Mouse (Mus musculus): ENCODE measurements around the gene Il9. TPM values are rescaled to one million over a fixed set of nuclear protein-coding genes. Genes with fewer than 3 reads are reported as not detected.
A peak's percentile ranks its signal among the peaks of the same experiment; 100 is the strongest.

The Il9 gene
- polyA plus RNA-seq, 1 experiment from 2014 or later: not detected

DNA sequence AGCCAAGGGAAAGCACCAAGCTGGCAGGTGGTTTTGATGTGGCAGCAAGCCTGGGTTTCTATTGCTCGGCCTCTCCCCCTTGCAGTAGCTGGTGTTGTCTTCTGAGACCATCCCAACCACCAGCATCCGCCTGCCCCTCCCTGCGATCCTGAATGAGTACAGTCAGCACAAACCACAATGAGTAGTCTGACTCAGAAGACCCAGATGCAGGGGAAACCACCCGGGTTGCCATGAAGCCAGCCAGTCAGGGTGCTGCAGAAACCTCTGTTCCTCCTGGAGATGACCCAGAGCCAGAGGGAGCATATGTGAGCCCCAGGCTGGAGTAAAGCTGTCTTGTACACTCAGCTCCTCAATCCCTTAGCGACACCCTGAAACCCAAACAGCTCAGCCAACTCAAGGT lies 5.3 kb downstream of the Il9 start:
- Histone ChIP-seq H3K9me3 (ENCODE audit: control insufficient read depth, low read length) (no peaks in the 10 kb centered on the region), H3K9ac (no peak overlapping the region), H3K27ac (no peak overlapping the region), H3K4me1 (replicated peaks; ENCODE audit: control insufficient read depth, insufficient read depth, low read length) (no peaks in the 10 kb centered on the region), H3K36me3 (replicated peaks; ENCODE audit: control insufficient read depth, insufficient read depth) (no peaks in the 10 kb centered on the region), H3K4me3 (replicated peaks; ENCODE audit: low read length) (no peak overlapping the region), H3K4me2 (replicated peaks) (no peak overlapping the region), H3K27me3 (ENCODE audit: control insufficient read depth, insufficient read depth, low read length) (no peaks in the 10 kb centered on the region)
- no peak for DNase-seq (ENCODE audit: low spot score)
- no peak for ATAC-seq (ENCODE audit: low FRiP score)
- 80% methylated on average over 5 of the region's 5 CpGs for WGBS

DNA sequence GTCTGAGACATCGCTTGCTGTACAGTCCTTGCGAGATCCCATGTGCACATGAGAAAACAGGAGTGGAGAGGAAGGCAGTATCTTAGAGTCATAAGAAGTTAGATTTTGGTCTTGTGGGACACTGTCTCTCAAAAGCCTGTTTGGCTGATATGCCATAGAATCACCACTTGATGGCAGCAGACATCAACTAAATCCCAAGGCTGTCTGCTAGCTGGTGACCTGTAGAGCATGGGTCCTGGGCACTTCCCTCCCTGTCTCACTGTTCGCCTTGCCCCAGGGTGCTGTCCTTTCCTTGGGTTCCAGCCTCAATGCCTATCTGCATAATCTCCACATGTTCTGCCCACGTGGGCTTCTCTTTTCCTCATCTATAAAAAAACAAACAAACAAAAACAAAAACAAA lies 6.7 kb downstream of the Il9 start:
- Histone ChIP-seq H3K9me3 (ENCODE audit: control insufficient read depth, low read length) (no peaks in the 10 kb centered on the region), H3K4me2 (replicated peaks) (0 out of 2 replicates have a peak overlapping the region, but pooled peaks have one; percentile 15), H3K27me3 (ENCODE audit: control insufficient read depth, insufficient read depth, low read length) (no peaks in the 10 kb centered on the region), H3K4me1 (replicated peaks; ENCODE audit: control insufficient read depth, insufficient read depth, low read length) (0 out of 2 replicates have a peak, but pooled peaks cover 3% of the 10 kb centered on the region), H3K4me3 (replicated peaks; ENCODE audit: low read length) (no peak overlapping the region), H3K27ac (no peak overlapping the region), H3K9ac (no peak overlapping the region), H3K36me3 (replicated peaks; ENCODE audit: control insufficient read depth, insufficient read depth) (no peaks in the 10 kb centered on the region)
- ATAC-seq (ENCODE audit: low FRiP score) (peak; percentile 57; the same call in 1 of the 2 replicates), DNase-seq (ENCODE audit: low spot score) (peak; percentile 78)
- 35% methylated on average over 4 of the region's 4 CpGs for WGBS

DNA sequence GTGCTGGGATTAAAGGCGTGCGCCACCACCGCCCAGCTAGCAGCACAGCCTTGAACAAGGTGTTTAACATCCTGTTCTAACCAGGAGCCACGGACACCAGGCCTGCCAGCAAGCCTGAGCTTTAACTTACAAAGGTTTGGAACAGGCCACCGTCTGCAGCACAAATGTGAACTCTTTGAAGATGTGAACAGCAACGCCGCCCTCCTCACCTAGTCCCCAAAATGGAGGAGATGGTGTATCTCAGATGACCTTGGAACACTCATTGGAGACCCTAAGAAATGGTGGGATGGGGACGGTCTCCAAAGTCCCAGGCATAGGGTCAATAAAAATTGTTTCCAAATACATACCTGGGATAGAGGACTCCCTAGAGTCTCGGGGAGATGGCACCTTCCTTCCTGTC lies 9.4 kb downstream of the Il9 start:
- Histone ChIP-seq H3K4me2 (replicated peaks) (no peak overlapping the region), H3K36me3 (replicated peaks; ENCODE audit: control insufficient read depth, insufficient read depth) (no peaks in the 10 kb centered on the region), H3K27me3 (ENCODE audit: control insufficient read depth, insufficient read depth, low read length) (no peaks in the 10 kb centered on the region), H3K9me3 (ENCODE audit: control insufficient read depth, low read length) (no peaks in the 10 kb centered on the region), H3K27ac (no peak overlapping the region), H3K4me3 (replicated peaks; ENCODE audit: low read length) (no peak overlapping the region), H3K4me1 (replicated peaks; ENCODE audit: control insufficient read depth, insufficient read depth, low read length) (0 out of 2 replicates have a peak, but pooled peaks cover 3% of the 10 kb centered on the region), H3K9ac (no peak overlapping the region)
- DNase-seq (ENCODE audit: low spot score) (no peak), ATAC-seq (ENCODE audit: low FRiP score) (no peak)
- 93% methylated on average over 9 of the region's 9 CpGs for WGBS

DNA sequence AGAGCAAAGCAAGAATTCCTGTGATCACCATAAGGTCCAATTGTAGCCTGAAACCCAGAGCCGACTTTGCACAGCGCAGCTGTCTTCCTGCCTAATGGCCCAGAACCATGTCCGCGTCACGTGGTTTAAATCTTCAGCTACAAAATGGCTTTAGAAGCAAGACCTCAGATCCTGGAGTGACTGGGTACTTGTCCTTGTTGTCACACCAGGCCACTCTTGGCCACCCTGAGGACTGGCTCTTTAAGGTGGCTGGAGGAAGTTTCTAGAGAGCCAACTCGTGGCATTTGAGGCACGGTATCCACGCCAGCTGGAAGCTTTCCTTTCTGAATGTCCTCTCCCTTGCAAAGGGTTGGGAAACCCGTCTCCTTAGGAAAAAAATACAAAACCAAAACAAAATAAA lies 10.1 kb downstream of the Il9 start:
- WGBS: 70% methylated on average over 9 of the region's 9 CpGs

DNA sequence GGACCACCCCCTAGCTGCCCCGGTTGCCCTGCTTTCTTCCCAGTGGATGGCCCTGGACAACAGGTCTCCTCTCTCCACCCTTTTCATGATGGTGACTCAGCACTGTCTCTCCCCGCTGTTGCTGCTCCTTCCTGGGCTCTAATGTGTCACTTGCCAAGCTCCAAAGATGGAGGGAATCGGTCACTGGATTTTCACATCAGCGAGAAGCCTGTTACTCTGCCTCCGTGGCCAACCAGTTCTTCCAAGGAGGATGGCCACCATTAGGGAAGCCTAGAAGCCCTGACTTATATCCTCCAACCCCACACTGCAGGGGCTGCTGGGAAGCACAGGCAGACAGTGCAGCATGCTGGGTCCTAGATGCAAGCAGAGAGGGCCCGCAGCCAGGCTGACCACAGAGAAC lies 10.8 kb downstream of the Il9 start:
- H3K4me1 ChIP-seq (replicated peaks; ENCODE audit: control insufficient read depth, insufficient read depth, low read length): 0 out of 2 replicates have a peak, but pooled peaks cover 3% of the 10 kb centered on the region
- no peak overlapping the region for H3K4me2 ChIP-seq (replicated peaks)
- no peak overlapping the region for H3K9ac ChIP-seq
- H3K27me3 ChIP-seq (ENCODE audit: control insufficient read depth, insufficient read depth, low read length): no peaks in the 10 kb centered on the region
- ATAC-seq (ENCODE audit: low FRiP score) (no peak), DNase-seq (ENCODE audit: low spot score) (no peak)
- WGBS: 92% methylated on average over 6 of the region's 6 CpGs
- H3K9me3 ChIP-seq (ENCODE audit: control insufficient read depth, low read length): no peaks in the 10 kb centered on the region
- H3K4me3 ChIP-seq (replicated peaks; ENCODE audit: low read length): no peak overlapping the region
- H3K27ac ChIP-seq: no peak overlapping the region
- H3K36me3 ChIP-seq (replicated peaks; ENCODE audit: control insufficient read depth, insufficient read depth): no peaks in the 10 kb centered on the region

More for the DNA sequence above, 10.1 kb downstream of the Il9 start:
- ATAC-seq (ENCODE audit: low FRiP score) (no peak), DNase-seq (ENCODE audit: low spot score) (no peak)
- no peaks in the 10 kb centered on the region for H3K9me3 ChIP-seq (ENCODE audit: control insufficient read depth, low read length)
- 0 out of 2 replicates have a peak, but pooled peaks cover 3% of the 10 kb centered on the region for H3K4me1 ChIP-seq (replicated peaks; ENCODE audit: control insufficient read depth, insufficient read depth, low read length)
- no peak overlapping the region for H3K27ac ChIP-seq
- H3K36me3 ChIP-seq (replicated peaks; ENCODE audit: control insufficient read depth, insufficient read depth): no peaks in the 10 kb centered on the region
- H3K9ac ChIP-seq: no peak overlapping the region
- H3K4me3 ChIP-seq (replicated peaks; ENCODE audit: low read length): no peak overlapping the region
- no peak overlapping the region for H3K4me2 ChIP-seq (replicated peaks)
- no peaks in the 10 kb centered on the region for H3K27me3 ChIP-seq (ENCODE audit: control insufficient read depth, insufficient read depth, low read length)

DNA sequence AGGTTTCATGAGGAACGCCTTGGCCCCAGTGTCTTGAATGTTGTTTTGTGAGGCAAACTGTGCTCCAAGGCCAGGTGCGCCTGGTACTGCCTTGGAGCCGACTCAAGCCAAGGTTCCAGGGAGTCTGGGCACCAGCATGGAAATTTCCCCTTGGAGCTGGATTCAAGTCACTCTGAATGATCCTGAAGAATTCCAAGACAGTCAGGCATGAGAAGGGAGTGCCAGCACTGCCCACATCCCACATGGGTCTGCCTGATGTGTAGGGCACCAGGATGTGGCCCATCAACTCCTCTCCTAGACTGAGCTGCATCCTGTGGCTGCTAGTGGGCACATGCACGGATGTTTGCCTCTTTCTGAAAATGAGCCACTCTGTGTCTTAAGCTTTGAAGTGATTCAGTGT lies 13.5 kb downstream of the Il9 start:
- no peak for ATAC-seq (ENCODE audit: low FRiP score)
- H3K9ac ChIP-seq: no peak overlapping the region

DNA sequence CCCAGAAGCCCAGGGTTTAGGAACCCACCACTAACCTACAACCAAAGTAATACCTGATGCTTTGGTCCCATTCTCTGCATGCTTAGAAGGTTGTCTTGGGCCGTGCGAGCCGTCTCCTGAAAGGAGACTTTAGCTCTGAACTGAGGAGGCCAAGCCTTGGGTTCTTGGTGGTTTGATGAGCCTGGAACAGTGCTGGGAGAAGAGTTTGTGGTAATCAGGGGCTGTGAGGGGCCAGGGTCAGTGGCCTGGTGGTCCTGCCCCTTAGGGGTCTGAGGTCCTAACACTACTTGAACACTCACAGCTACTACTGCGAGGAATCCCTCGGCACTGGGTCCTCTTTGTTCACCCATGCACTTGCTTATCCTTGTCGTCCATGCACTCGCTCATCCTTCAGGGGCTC lies 14.3 kb downstream of the Il9 start:
- H3K36me3 ChIP-seq (replicated peaks; ENCODE audit: control insufficient read depth, insufficient read depth): no peaks in the 10 kb centered on the region
- DNase-seq (ENCODE audit: low spot score): no peak

More for the DNA sequence above, 13.5 kb downstream of the Il9 start:
- Histone ChIP-seq H3K4me1 (replicated peaks; ENCODE audit: control insufficient read depth, insufficient read depth, low read length) (peaks cover 3% of the 10 kb centered on the region; the same call in 1 of the 2 replicates), H3K36me3 (replicated peaks; ENCODE audit: control insufficient read depth, insufficient read depth) (no peaks in the 10 kb centered on the region), H3K27me3 (ENCODE audit: control insufficient read depth, insufficient read depth, low read length) (no peaks in the 10 kb centered on the region), H3K9me3 (ENCODE audit: control insufficient read depth, low read length) (no peaks in the 10 kb centered on the region), H3K4me2 (replicated peaks) (no peak overlapping the region), H3K4me3 (replicated peaks; ENCODE audit: low read length) (no peak overlapping the region), H3K27ac (no peak overlapping the region)
- DNase-seq (ENCODE audit: low spot score): no peak
- WGBS: 95% methylated on average over 4 of the region's 4 CpGs

DNA sequence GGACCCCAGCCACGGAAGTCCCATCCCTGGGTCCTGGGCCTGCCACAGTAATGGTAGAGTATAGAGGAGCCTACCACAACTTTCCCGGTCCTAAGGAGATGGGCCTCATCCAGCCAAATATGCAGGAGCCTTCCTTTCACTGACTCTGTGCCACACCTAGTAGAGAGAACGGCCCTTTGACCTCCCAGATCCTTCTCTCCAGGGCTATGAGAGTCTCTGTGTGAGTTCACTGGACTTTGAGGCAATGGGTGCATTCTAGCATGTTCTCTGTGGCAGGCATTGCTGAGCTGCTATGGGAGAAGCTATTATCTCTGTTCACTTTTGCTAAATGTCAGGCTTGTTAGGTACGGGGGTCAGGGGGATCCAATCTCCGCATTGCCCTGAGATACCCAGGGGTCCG lies 18.3 kb downstream of the Il9 start:
- no peak for DNase-seq (ENCODE audit: low spot score)
- Histone ChIP-seq H3K4me1 (replicated peaks; ENCODE audit: control insufficient read depth, insufficient read depth, low read length) (no peaks in the 10 kb centered on the region; the same call in 1 of the 2 replicates), H3K9me3 (ENCODE audit: control insufficient read depth, low read length) (no peaks in the 10 kb centered on the region), H3K27ac (no peak overlapping the region), H3K27me3 (ENCODE audit: control insufficient read depth, insufficient read depth, low read length) (no peaks in the 10 kb centered on the region), H3K36me3 (replicated peaks; ENCODE audit: control insufficient read depth, insufficient read depth) (no peaks in the 10 kb centered on the region), H3K4me3 (replicated peaks; ENCODE audit: low read length) (no peak overlapping the region), H3K4me2 (replicated peaks) (no peak overlapping the region), H3K9ac (no peak overlapping the region)
- WGBS: 78% methylated on average over 6 of the region's 6 CpGs
- no peak for ATAC-seq (ENCODE audit: low FRiP score)

More for the DNA sequence above, 14.3 kb downstream of the Il9 start:
- Histone ChIP-seq H3K4me1 (replicated peaks; ENCODE audit: control insufficient read depth, insufficient read depth, low read length) (peaks cover 3% of the 10 kb centered on the region; the same call in 1 of the 2 replicates), H3K27me3 (ENCODE audit: control insufficient read depth, insufficient read depth, low read length) (no peaks in the 10 kb centered on the region), H3K4me2 (replicated peaks) (no peak overlapping the region), H3K9ac (no peak overlapping the region), H3K27ac (no peak overlapping the region), H3K4me3 (replicated peaks; ENCODE audit: low read length) (no peak overlapping the region), H3K9me3 (ENCODE audit: control insufficient read depth, low read length) (no peaks in the 10 kb centered on the region)
- no peak for ATAC-seq (ENCODE audit: low FRiP score)
- WGBS: 92% methylated on average over 7 of the region's 7 CpGs

DNA sequence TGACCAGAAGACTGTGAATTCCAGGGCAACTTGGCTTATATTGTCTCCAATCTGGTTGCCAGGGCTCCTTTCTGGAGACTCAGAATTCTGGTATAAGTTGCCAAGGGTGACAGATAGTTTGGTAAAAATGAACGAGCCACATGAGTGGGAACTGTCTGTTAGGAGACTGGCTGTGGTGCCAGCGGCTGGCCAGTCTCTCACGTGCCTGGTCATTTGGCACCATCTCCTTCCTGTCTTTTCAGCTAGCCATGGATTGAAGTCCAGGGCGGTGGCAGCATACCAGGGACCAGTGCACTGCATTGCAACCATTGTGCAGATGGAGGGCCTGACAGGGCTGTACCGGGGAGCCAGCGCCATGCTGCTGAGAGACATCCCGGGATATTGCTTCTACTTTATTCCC lies 18.8 kb downstream of the Il9 start:
- Histone ChIP-seq H3K4me1 (replicated peaks; ENCODE audit: control insufficient read depth, insufficient read depth, low read length) (no peaks in the 10 kb centered on the region; the same call in 1 of the 2 replicates), H3K4me2 (replicated peaks) (no peak overlapping the region), H3K9ac (no peak overlapping the region), H3K27me3 (ENCODE audit: control insufficient read depth, insufficient read depth, low read length) (no peaks in the 10 kb centered on the region), H3K9me3 (ENCODE audit: control insufficient read depth, low read length) (no peaks in the 10 kb centered on the region), H3K36me3 (replicated peaks; ENCODE audit: control insufficient read depth, insufficient read depth) (no peaks in the 10 kb centered on the region), H3K27ac (no peak overlapping the region), H3K4me3 (replicated peaks; ENCODE audit: low read length) (no peak overlapping the region)
- peak; percentile 34; the same call in 1 of the 2 replicates for ATAC-seq (ENCODE audit: low FRiP score)
- DNase-seq (ENCODE audit: low spot score): peak; percentile 33
- 76% methylated on average over 7 of the region's 7 CpGs for WGBS

DNA sequence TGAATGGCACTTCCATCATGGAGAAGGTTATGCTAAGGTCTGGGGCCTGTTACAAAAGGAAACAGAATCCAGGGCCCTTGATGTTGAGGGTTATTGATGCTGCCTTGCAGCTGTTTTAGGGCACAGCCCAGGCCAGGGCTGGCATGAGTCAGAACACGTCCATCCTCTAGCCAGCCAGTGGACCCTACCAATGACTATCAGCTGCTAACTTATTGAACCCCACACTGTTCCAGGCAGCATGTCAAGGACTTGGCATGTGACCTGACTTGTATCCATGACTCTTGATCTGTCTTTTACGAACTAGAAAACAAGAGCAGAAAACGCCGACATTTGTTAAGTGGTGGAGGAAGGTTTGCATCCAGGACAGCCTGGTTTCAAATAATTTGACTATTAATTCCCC lies 19.3 kb downstream of the Il9 start:
- no peak for ATAC-seq (ENCODE audit: low FRiP score)
- Histone ChIP-seq H3K4me2 (replicated peaks) (no peak overlapping the region), H3K27me3 (ENCODE audit: control insufficient read depth, insufficient read depth, low read length) (no peaks in the 10 kb centered on the region), H3K4me3 (replicated peaks; ENCODE audit: low read length) (no peak overlapping the region), H3K9me3 (ENCODE audit: control insufficient read depth, low read length) (no peaks in the 10 kb centered on the region), H3K27ac (no peak overlapping the region), H3K36me3 (replicated peaks; ENCODE audit: control insufficient read depth, insufficient read depth) (no peaks in the 10 kb centered on the region), H3K4me1 (replicated peaks; ENCODE audit: control insufficient read depth, insufficient read depth, low read length) (no peaks in the 10 kb centered on the region; the same call in 1 of the 2 replicates), H3K9ac (no peak overlapping the region)
- DNase-seq (ENCODE audit: low spot score): no peak
- WGBS: 87% methylated on average over 4 of the region's 4 CpGs

All from hindbrain, embryonic 14.5 days (tissue).